Mouse (Mus musculus) common myeloid progenitor, adult 5-6 weeks (primary cell): ENCODE results near the gene Nat8f3. TPM values are rescaled to one million over a fixed set of nuclear protein-coding genes. Genes with fewer than 3 reads are reported as not detected.
"Not testable (repeated sequence)": the region's sequence is repeated elsewhere in the genome, so short reads cannot be mapped to it uniquely, and the experiment has no call there.

Experiments used
- ATAC-seq: replicated peaks from 2 replicates; pipeline ENCODE4 v1.8.0; 2016; ENCODE audit warnings: low read depth, mild to moderate bottlenecking, moderate TSS enrichment, inconsistent platforms; ENCODE audit not compliant: poor library complexity, severe bottlenecking
- total RNA-seq: library from RNA; stranded (forward); fragments of 200-1000, 187-1606 nt; gene quantifications from 2 replicates; pipeline ENCODE4 v1.2.3, GENCODE M21; 2017

Gene Nat8f3
- not detected in 2 replicates for total RNA-seq

DNA sequence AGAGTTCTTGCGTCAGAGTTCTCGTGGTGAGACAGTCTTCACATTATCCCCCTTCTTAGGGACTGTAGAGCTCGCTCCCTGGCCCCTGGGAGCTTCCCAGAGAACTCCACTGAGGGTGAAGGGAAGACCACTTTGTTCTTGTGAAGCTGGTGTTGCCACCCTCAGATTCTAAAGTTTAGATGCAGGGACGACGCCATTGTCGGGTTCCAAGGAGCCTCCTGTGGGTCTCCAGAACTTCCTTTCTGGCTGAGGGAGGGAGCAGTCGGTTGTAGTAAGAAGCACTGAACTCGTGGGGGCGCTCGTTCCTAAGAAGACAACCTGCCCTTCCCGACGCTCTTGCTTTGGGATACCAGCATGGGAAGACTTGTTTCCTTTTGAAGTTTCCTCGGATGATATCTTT lies at the start of gene Nat8f3:
TSS of gene Nat8f3 (minus strand) at position 223 of the 400 bp plus-strand sequence.
- ATAC-seq: not testable (repeated sequence)

DNA sequence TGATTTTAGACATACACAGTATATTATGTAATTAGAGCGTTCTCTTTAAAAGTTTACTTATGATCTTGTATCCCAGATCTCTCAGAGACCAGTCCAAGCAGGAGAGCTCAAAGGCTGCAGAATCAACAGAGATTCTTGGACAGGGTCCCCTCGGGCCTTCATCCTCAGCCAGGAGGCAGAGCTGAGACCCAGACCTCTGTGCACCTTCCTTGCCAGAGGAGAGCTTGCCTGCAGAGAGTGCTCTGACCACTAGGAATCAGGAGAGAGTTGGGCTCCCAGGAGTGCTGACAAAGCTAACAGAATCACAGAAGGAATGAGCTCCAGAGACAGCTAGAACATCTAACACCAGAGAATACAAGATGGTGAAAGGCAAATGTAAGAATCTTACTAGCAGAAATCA lies 47.8 kb upstream of the Nat8f3 start:
- ATAC-seq: no peak

DNA sequence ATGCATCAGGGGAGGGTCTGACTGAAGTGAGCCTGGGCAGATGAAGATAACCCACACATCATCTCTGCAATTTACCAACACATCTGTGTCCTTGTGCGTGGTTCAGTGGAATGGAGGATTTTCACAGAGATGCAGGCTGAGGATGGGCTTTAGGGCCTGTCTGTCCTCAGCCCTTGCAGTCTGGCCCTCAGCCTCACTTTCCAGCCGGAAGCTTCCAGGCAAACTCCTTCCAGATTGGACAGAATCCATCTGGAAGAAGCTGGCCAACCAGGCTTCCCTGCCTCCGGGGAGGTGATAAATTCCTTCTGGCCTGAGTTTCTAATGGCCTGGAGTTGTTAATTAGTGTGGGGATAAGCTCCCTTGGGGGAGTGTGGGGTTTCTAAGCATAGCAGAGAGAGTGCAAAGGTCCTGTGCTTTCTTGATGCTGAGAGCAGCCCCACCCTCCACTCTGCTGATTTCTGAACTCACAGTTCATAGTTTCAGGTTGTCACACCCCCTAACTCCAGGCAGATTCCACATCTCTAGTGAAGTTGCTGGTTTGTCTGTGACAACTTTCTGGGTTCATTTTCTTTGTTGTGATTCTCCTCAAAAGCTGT lies 45.5 kb upstream of the Nat8f3 start:
- ATAC-seq: not testable (repeated sequence)

DNA sequence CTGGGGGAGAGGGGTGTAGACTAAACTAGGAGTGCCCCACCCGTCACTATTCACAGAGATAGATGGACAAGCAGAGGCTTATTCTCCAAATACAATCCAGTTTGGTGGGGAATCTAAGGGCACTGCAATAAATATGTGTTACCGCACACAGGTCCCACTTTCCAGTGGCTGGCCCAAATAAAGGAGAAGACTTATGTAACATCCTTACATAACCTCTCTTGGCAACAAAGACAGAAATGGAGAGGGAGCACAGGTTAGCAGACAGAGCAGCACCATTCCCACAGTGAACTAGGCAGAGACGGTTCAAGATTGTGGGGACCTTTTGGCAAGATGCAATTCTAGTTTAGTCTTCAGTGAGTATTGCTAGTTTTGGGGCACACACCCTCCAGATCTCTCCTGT lies 45.0 kb upstream of the Nat8f3 start:
- ATAC-seq: not testable (repeated sequence)

DNA sequence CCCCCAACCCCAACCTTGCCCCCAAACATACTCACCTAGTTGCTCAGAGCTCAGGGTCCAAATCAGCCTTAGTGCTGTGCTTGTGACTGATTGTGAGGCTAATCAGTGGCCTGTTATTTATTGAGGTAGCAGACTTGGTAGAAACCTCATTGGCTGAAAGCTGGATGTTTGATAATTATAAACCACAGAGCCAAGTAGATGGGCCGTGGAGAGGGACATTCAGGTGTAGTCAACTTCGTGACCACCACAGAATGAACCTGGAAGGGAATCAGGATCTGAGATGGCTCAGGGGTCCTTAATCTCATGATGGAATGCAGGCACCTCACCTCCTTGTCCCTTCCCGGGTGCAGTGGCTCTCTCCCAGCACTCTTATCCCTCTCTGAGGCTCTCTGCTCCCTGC lies 44.2 kb upstream of the Nat8f3 start:
- ATAC-seq: not testable (repeated sequence)

DNA sequence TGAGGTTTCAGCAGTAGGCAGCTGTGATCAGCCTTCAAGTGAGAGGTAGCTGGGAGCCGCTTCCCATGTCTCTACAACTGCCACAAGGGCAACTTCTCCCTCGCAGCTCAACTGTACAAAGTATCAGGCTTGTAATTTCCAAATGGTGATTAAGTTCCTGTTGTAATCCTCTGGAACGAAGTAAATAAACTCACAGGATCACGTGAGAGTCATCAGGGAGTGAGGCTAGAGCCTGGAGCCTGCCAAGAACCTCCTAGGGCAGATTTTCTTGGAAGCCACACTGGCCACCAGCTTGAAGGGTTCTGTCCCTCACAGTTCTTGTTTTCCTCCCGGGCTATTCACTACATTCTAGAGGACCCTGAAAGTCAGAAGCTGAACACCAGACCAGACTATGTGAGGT lies 37.6 kb upstream of the Nat8f3 start:
- not testable (repeated sequence) for ATAC-seq

DNA sequence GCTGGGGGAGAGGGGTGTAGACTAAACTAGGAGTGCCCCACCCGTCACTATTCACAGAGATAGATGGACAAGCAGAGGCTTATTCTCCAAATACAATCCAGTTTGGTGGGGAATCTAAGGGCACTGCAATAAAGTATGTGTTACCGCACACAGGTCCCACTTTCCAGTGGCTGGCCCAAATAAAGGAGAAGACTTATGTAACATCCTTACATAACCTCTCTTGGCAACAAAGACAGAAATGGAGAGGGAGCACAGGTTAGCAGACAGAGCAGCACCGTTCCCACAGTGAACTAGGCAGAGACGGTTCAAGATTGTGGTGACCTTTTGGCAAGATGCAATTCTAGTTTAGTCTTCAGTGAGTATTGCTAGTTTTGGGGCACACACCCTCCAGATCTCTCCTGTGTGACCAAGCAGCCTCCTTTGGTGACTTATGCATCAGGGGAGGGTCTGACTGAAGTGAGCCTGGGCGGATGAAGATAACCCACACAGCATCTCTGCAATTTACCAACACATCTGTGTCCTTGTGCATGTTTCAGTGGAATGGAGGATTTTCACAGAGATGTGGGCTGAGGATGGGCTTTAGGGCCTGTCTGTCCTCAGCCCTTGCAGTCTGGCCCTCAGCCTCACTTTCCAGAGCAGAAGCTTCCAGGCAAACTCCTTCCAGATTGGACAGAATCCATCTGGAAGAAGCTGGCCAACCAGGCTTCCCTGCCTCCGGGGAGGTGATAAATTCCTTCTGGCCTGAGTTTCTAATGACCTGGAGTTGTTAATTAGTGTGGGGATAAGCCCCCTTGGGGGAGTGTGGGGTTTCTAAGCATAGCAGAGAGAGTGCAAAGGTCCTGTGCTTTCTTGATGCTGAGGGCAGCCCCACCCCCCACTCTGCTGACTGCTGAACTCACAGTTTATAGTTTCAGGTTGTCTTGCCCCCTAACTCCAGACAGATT lies 2.2 kb downstream of the Nat8f3 start:
- not testable (repeated sequence) for ATAC-seq

DNA sequence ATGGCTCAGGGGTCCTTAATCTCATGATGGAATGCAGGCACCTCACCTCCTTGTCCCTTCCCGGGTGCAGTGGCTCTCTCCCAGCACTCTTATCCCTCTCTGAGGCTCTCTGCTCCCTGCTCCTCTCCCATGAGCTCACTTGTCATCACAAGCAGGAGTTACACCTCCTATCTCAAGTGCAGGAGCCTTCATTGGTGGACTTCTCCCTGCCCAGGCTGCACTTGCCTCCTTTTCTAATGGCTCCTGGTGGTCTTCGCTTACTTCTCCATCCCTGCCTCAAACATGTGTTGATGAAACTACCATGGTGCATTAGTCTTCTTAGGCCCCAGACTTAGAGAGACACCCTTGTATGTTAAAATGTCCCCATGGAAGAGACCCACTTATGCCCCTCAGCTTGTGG lies 2.9 kb downstream of the Nat8f3 start:
- not testable (repeated sequence) for ATAC-seq

DNA sequence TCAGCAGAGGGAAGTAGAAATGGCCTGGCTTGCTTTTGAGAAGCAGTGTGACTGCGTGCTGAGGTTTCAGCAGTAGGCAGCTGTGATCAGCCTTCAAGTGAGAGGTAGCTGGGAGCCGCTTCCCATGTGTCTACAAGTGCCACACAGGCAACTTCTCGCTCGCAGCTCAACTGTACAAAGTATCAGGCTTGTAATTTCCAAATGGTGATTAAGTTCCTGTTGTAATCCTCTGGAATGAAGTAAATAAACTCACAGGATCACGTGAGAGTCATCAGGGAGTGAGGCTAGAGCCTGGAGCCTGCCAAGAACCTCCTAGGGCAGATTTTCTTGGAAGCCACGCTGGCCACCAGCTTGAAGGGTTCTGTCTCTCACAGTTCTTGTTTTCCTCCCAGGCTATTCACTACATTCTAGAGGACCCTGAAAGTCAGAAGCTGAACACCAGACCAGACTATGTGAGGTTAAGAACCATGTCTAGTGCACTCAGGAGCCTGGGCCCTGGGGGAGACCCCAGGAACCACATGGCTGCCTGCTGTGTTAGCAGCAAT lies 9.8 kb downstream of the Nat8f3 start:
- not testable (repeated sequence) for ATAC-seq

DNA sequence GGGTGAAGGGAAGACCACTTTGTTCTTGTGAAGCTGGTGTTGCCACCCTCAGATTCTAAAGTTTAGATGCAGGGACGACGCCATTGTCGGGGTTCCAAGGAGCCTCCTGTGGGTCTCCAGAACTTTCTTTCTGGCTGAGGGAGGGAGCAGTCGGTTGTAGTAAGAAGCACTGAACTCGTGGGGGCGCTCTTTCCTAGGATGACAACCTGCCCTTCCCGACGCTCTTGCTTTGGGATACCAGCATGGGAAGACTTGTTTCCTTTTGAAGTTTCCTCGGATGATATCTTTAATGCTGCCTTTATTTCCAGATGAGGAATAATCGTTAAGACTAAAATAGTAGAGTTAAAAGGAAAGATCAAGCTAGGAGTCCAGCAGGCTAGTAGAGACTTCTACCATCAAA lies 52.4 kb downstream of the Nat8f3 start, which contains the start of gene Nat8f7:
TSS of gene Nat8f7 (minus strand) at position 101 of the 400 bp plus-strand sequence.
- not testable (repeated sequence) for ATAC-seq

DNA sequence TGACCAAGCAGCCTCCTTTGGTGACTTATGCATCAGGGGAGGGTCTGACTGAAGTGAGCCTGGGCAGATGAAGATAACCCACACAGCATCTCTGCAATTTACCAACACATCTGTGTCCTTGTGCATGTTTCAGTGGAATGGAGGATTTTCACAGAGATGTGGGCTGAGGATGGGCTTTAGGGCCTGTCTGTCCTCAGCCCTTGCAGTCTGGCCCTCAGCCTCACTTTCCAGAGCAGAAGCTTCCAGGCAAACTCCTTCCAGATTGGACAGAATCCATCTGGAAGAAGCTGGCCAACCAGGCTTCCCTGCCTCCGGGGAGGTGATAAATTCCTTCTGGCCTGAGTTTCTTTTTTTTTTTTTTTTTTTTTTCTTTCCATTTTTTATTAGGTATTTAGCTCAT lies 55.9 kb downstream of the Nat8f3 start:
- ATAC-seq: not testable (repeated sequence)

DNA sequence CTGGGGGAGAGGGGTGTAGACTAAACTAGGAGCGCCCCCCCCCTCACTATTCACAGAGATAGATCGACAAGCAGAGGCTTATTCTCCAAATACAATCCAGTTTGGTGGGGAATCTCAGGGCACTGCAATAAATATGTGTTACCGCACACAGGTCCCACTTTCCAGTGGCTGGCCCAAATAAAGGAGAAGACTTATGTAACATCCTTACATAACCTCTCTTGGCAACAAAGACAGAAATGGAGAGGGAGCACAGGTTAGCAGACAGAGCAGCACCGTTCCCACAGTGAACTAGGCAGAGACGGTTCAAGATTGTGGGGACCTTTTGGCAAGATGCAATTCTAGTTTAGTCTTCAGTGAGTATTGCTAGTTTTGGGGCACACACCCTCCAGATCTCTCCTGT lies 56.3 kb downstream of the Nat8f3 start:
- ATAC-seq: not testable (repeated sequence)

DNA sequence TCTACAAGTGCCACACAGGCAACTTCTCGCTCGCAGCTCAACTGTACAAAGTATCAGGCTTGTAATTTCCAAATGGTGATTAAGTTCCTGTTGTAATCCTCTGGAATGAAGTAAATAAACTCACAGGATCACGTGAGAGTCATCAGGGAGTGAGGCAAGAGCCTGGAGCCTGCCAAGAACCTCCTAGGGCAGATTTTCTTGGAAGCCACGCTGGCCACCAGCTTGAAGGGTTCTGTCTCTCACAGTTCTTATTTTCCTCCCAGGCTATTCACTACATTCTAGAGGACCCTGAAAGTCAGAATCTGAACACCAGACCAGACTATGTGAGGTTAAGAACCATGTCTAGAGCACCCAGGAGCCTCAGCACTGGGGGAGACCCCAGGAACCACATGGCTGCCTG lies 63.6 kb downstream of the Nat8f3 start:
- ATAC-seq: not testable (repeated sequence)

Other genes starting within 250 kb of the Nat8f3 start
- 26.9 and 30.5 TPM in 2 replicates for gene Alms1, start 178.2 kb downstream of the Nat8f3 start, total RNA-seq
- not detected in 2 replicates for gene Nat8f7, start 52.5 kb downstream of the Nat8f3 start, total RNA-seq
- not detected in 2 replicates for gene Nat8f6, start 55.2 kb upstream of the Nat8f3 start, total RNA-seq
- gene Nat8f5, start 55.2 kb upstream of the Nat8f3 start, total RNA-seq: not detected in 2 replicates
- gene Nat8, start 66.3 kb upstream of the Nat8f3 start, total RNA-seq: not detected in 2 replicates
- gene Nat8f2, start 103.4 kb upstream of the Nat8f3 start, total RNA-seq: not detected in 2 replicates
- 1.6 TPM in 2 replicates for gene Nat8f4, start 139.1 kb upstream of the Nat8f3 start, total RNA-seq
- 54.6 and 74.5 TPM in 2 replicates for gene Tprkb, start 146.1 kb upstream of the Nat8f3 start, total RNA-seq
- 4.1 and 4.9 TPM in 2 replicates for gene Nat8f1, start 149.9 kb upstream of the Nat8f3 start, total RNA-seq
- 41.9 and 69.4 TPM in 2 replicates for gene Dusp11, start 195.9 kb upstream of the Nat8f3 start, total RNA-seq